Mouse (Mus musculus): ENCODE results near the gene Wdr93.

DNA sequence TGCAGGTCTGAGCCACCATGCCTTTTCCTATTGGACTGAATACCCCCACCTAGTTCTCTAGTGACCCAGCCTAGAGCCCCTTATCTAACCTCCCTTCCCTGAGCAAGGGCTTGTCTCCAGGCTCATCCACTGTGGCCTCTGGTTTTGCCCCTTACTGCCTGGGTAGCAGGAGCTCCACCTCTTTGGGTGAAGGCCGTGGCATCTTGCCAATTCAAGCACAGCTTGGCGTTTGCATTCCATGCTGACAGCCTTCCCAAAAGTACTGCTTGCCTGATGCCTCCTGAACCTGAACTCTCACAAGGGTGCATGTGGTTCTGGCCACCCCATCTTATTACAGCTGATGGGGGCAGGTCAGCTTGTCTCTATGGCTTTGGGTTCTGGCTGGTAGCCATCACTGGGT, 60.9 kb downstream of the Wdr93 start:
- TF ChIP-seq CTCF (IDR thresholded peaks at IDR 0.05; ENCODE audit: low read depth): no peak
- no peak for TF ChIP-seq EP300 (IDR thresholded peaks at IDR 0.05; ENCODE audit: low read depth)
